Mouse (Mus musculus): Measurements from ENCODE around the gene Abhd5. TPM values are rescaled to one million over a fixed set of nuclear protein-coding genes. Genes with fewer than 3 reads are reported as not detected.

Gene Abhd5
- total and polyA plus RNA-seq, 2 experiments from 2014 or later: 25.5 to 30.3 TPM

DNA sequence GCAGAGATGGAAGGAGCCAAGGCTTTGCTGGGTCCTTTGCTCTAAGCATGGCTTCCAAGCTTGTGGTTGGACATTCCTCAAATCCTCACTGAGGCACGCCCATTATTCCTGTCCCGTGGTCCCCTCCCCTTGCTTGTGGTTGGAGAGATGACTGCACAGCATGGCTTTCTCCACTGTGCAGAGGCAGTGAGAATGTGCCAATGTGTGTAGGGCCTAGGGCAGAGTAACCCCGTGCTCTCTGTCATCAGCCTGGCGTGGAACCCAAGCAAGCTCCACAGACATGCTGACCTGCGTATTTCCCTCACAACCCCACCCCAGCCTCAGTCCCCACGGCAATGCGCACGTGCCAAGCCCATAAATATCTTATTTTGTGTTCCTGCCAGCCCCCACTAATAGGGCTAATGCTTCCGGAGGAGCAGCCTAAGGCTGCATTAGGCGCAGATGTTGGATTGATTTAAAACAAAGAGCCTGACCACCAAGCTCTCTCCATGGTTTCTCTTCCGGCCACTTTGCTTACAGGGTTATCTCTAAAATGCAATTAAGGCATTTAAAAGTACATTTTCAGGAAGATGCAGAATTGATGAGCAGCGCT lies 77.7 kb downstream of the Abhd5 start:
- no peaks in the 10 kb centered on the region for H3K9me3 ChIP-seq (ENCODE audit: low read length)
- H3K4me1 ChIP-seq (ENCODE audit: insufficient read depth, low read length): no peaks in the 10 kb centered on the region
- H3K27me3 ChIP-seq (ENCODE audit: insufficient read depth, low read length): no peaks in the 10 kb centered on the region
- no peaks in the 10 kb centered on the region for H3K36me3 ChIP-seq (ENCODE audit: insufficient read depth, low read length)
- WGBS: 75% methylated on average over 12 of the region's 12 CpGs
- TF ChIP-seq CTCF (IDR thresholded peaks at IDR 0.05; ENCODE audit: low read depth): no peak
- H3K9ac ChIP-seq (replicated peaks; ENCODE audit: low read length): no peak overlapping the region
- H3K27ac ChIP-seq: no peak overlapping the region
- no peak overlapping the region for H3K4me2 ChIP-seq (ENCODE audit: low read depth, low read length)
- ATAC-seq: no peak
- DNase-seq (ENCODE audit: low spot score): no peak
- H3K4me3 ChIP-seq (ENCODE audit: low read length): no peak overlapping the region

- Histone ChIP-seq H3K4me3 (ENCODE audit: low read length) (no peak overlapping the region), H3K9me3 (ENCODE audit: low read length) (no peaks in the 10 kb centered on the region), H3K36me3 (ENCODE audit: insufficient read depth, low read length) (no peaks in the 10 kb centered on the region), H3K27ac (no peak overlapping the region), H3K4me2 (ENCODE audit: low read depth, low read length) (no peak overlapping the region), H3K27me3 (ENCODE audit: insufficient read depth, low read length) (no peaks in the 10 kb centered on the region), H3K4me1 (ENCODE audit: insufficient read depth, low read length) (no peaks in the 10 kb centered on the region), H3K9ac (replicated peaks; ENCODE audit: low read length) (no peak overlapping the region)
- ATAC-seq (no peak), DNase-seq (ENCODE audit: low spot score) (no peak)
- TF ChIP-seq CTCF (IDR thresholded peaks at IDR 0.05; ENCODE audit: low read depth): no peak
- 80% methylated on average over 1 of the region's 1 CpGs for WGBS
Measured at GRCm38 (mm10) chr9:122429685-122430084, 78.3 kb downstream of the Abhd5 start.

Other genes starting within 250 kb of the Abhd5 start
- gene Snrk, start 234.3 kb upstream of the Abhd5 start, total RNA-seq (2014; rRNA removed): 82.3 and 95.6 TPM in 2 replicates
- 67.1 and 68.5 TPM in 2 replicates for gene Snrk, start 234.3 kb upstream of the Abhd5 start, polyA plus RNA-seq (2015; fragmentation: Nextera tagmentation; extraction: Ambion mirVana)
- gene Ano10, start 57.2 kb upstream of the Abhd5 start, total RNA-seq (2014; rRNA removed): 35.3 and 48.6 TPM in 2 replicates
- 32.9 and 34.5 TPM in 2 replicates for gene Ano10, start 57.2 kb upstream of the Abhd5 start, polyA plus RNA-seq (2015; fragmentation: Nextera tagmentation; extraction: Ambion mirVana)

Measured in hindbrain, postnatal 0 days (tissue).